ENCODE assay signal across 8 mouse cellular contexts in the genomic region with DNA sequence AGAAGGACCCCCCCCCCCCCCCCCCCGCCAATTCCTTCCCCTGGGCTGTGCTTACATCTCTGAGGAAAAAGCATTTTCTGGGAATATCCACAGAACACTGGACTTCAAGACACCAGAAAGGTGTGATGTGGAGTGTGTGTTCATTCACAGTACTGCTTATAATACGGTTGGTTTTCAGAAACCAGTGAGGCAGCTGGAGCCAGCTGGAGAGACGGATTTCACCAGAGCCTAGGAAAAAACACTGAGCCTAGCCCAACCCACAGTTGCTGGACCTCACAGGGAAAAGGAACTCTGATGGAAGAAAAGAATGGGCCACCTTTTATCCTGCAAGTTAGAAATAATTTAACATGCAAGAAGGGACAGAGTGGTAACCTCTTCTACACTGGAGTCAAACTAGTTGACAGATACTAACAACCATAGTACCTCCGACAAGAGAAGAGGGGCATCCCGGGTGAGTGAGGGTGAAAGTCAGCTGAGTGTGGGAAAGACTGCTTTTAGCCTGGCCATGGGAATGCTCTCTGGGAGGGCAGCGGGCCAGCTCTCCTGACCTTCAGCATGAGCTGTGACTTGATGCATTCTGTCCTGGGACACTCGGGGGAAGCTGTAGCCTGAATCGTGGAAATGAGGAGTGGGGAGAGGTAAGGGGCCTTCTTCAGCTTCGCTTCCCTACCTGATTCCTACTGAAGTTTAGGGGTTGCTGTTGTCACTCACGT. TPM values are rescaled to one million over a fixed set of nuclear protein-coding genes. Genes with fewer than 3 reads are reported as not detected.
DNase-seq lines count a peak whose midpoint lies in the region; ATAC-seq and TF ChIP-seq lines count a peak whose summit lies in the region.
"Had no signal": no experiment of that assay in that cellular context is flagged by ENCODE, and none has a peak within 500 bp of the region (broad histone marks: within the 10 kb centered on the region; RNA-seq: fewer than 3 reads in every experiment).

No protein-coding gene starts in this region.

- no peaks in the 10 kb centered on the region for H3K36me3 ChIP-seq in midbrain, postnatal 0 days (ENCODE audit: insufficient read depth, low read length)

- no peak overlapping the region for H3K4me3 ChIP-seq in brown adipose tissue, adult 24 weeks (ENCODE audit: insufficient read depth, low read depth, low read length)
- no peak overlapping the region for H3K4me3 ChIP-seq in midbrain, postnatal 0 days (ENCODE audit: low read depth, low read length)
- H3K4me3 ChIP-seq: neural tube, embryonic 13.5 days had no signal

- intact Hi-C loops in heart, postnatal 25 days (cut with DNase I) = no loop called here

- peak overlapping the region; percentile 39 for H3K27ac ChIP-seq in brown adipose tissue, adult 24 weeks (replicated peaks; ENCODE audit: low read depth, low read length)
- H3K27ac ChIP-seq in midbrain, postnatal 0 days (ENCODE audit: low read depth, low read length) = no peak overlapping the region
- H3K27ac ChIP-seq: neural tube, embryonic 13.5 days had no signal

- no peaks in the 10 kb centered on the region for H3K27me3 ChIP-seq in midbrain, postnatal 0 days (ENCODE audit: insufficient read depth, low read length)
- H3K27me3 ChIP-seq: neural tube, embryonic 13.5 days had no signal

- DNase-seq in adrenal gland, postnatal 10 days = peak; percentile 82
- peak; percentile 57 for DNase-seq in heart, postnatal 25 days (ENCODE audit: low spot score)
- peak; percentile 87 for DNase-seq in lung, postnatal 10 days
- DNase-seq in right cerebral cortex, postnatal 14 days = no peak
- DNase-seq in embryo, embryonic 11 days = no peak
- no peak for DNase-seq in midbrain, postnatal 0 days (ENCODE audit: low spot score)

- no peak overlapping the region for H3K4me2 ChIP-seq in midbrain, postnatal 0 days (ENCODE audit: low read depth, low read length, poor library complexity, severe bottlenecking)
- H3K4me2 ChIP-seq: neural tube, embryonic 13.5 days had no signal

- no peak overlapping the region for H3K9ac ChIP-seq in midbrain, postnatal 0 days (replicated peaks; ENCODE audit: low read length, poor library complexity, severe bottlenecking)
- H3K9ac ChIP-seq: neural tube, embryonic 13.5 days had no signal

- WGBS in midbrain, postnatal 0 days = 80% methylated on average over 10 of the region's 10 CpGs

- H3K9me3 ChIP-seq in midbrain, postnatal 0 days (ENCODE audit: low read length) = no peaks in the 10 kb centered on the region

- no peak for TF ChIP-seq CTCF in midbrain, postnatal 0 days (IDR thresholded peaks at IDR 0.05)

- peaks cover 13% of the 10 kb centered on the region for H3K4me1 ChIP-seq in brown adipose tissue, adult 24 weeks (ENCODE audit: control insufficient read depth, insufficient read depth, insufficient read length, low read length)
- no peaks in the 10 kb centered on the region for H3K4me1 ChIP-seq in midbrain, postnatal 0 days (ENCODE audit: insufficient read depth, low read length)
- H3K4me1 ChIP-seq: neural tube, embryonic 13.5 days had no signal

- no peak for ATAC-seq in midbrain, postnatal 0 days (ENCODE audit: low FRiP score)

RNA-seq across cellular contexts. Expression of gene Aph1c, which starts 37.6 kb away (rescaled TPM):
- 1 to 10 TPM; 4.5 to 5.8 TPM for total RNA-seq in adrenal gland, postnatal 10 days (2021)
- polyA plus RNA-seq in brown adipose tissue, adult 24 weeks (2012; ENCODE audit: insufficient read depth, insufficient read length, missing spikeins) = 0.24 and 0.42 TPM in 2 replicates
- 1 to 10 TPM in 1 of 2 experiments, under 1 TPM in 1; 0.89 to 2.0 TPM for total RNA-seq in heart, postnatal 25 days (2021)
- total RNA-seq in midbrain, postnatal 0 days (2014; rRNA removed) = 1.3 and 4.1 TPM in 2 replicates
- polyA plus RNA-seq in midbrain, postnatal 0 days (2015; fragmentation: Nextera tagmentation; extraction: Ambion mirVana) = 3.4 TPM in 2 replicates

RNA-seq across cellular contexts. Expression of gene Rab8b, which starts 47.3 kb away (rescaled TPM):
- 10 to 100 TPM; 21.7 TPM for total RNA-seq in adrenal gland, postnatal 10 days (2021)
- 8.2 and 8.9 TPM in 2 replicates for polyA plus RNA-seq in brown adipose tissue, adult 24 weeks (2012; ENCODE audit: insufficient read depth, insufficient read length, missing spikeins)
- 1 to 10 TPM; 8.9 to 9.9 TPM for total RNA-seq in heart, postnatal 25 days (2021)
- total RNA-seq in midbrain, postnatal 0 days (2014; rRNA removed) = 26.0 and 29.6 TPM in 2 replicates
- polyA plus RNA-seq in midbrain, postnatal 0 days (2015; fragmentation: Nextera tagmentation; extraction: Ambion mirVana) = 15.2 and 18.2 TPM in 2 replicates

Comparison
In these comparisons a context has a peak if more than half of its experiments do, and no peak if none do; other contexts are left out.
1. DNase-seq: peak in adrenal gland, postnatal 10 days (single experiment), heart, postnatal 25 days (single experiment) and lung, postnatal 10 days (single experiment); none in right cerebral cortex, postnatal 14 days (single experiment), embryo, embryonic 11 days (single experiment) and midbrain, postnatal 0 days (single experiment).